Mouse (Mus musculus) liver, postnatal 0 days (tissue): ENCODE results near the gene Cinp. TPM values are rescaled to one million over a fixed set of nuclear protein-coding genes. Genes with fewer than 3 reads are reported as not detected.

Experiments
- ATAC-seq: fragments of 200-750 bp; cut with Nextera tagmentation; 2 replicates; pipeline ENCODE4 v1.8.0; 2017; ENCODE audit warnings: mild to moderate bottlenecking, moderate library complexity
- DNase-seq: peaks from one replicate; pipeline ENCODE4 v3.0.0-alpha.2; 2016
- H3K27ac ChIP-seq: fragments of 300-500 bp; sonication (generic); 2 replicates; pipeline ENCODE4 v1.5.1; 2014; ENCODE audit warnings: antibody characterized with exemption, moderate library complexity, mild to moderate bottlenecking, low read depth
- H3K27me3 ChIP-seq: fragments of 300-500 bp; sonication (generic); 2 replicates; pipeline ENCODE4 v1.6.1; 2014; ENCODE audit warnings: low read length, control low read depth, mixed read lengths; ENCODE audit not compliant: insufficient read depth
- H3K36me3 ChIP-seq: fragments of 300-500 bp; sonication (generic); replicated peaks from 2 replicates; pipeline ENCODE4 v1.6.1; 2014; ENCODE audit warnings: mild to moderate bottlenecking, control low read depth, low read length, moderate library complexity, mixed read lengths; ENCODE audit not compliant: insufficient read depth
- H3K4me1 ChIP-seq: fragments of 300-500 bp; sonication (generic); 2 replicates; pipeline ENCODE4 v1.6.1; 2014; ENCODE audit warnings: antibody characterized with exemption, mild to moderate bottlenecking, control low read depth; ENCODE audit not compliant: insufficient read depth
- H3K4me2 ChIP-seq: fragments of 300-500 bp; sonication (generic); 2 replicates; pipeline ENCODE4 v1.6.1; 2014; ENCODE audit warnings: low read depth, mild to moderate bottlenecking, low read length, moderate library complexity, mixed read lengths
- H3K4me3 ChIP-seq: fragments of 300-500 bp; sonication (generic); 2 replicates; pipeline ENCODE4 v1.5.1; 2014; ENCODE audit warnings: low read depth, low read length
- H3K9ac ChIP-seq: fragments of 300-500 bp; sonication (generic); replicated peaks from 2 replicates; pipeline ENCODE4 v1.6.1; 2014; ENCODE audit warnings: mild to moderate bottlenecking, moderate library complexity
- H3K9me3 ChIP-seq: fragments of 300-500 bp; sonication (generic); 2 replicates; pipeline ENCODE4 v1.6.1; 2016; ENCODE audit warnings: mild to moderate bottlenecking, control low read depth, low read length, mixed read lengths
- CTCF ChIP-seq: sonication (generic); IDR thresholded peaks from 2 replicates; pipeline ENCODE4 v1.5.1; 2016; ENCODE audit warnings: antibody characterized with exemption, low read depth
- EP300 ChIP-seq: IDR thresholded peaks from 2 replicates; pipeline ENCODE4 v1.6.1; 2016; ENCODE audit warnings: antibody characterized with exemption, low read depth, mild to moderate bottlenecking
- WGBS: fragments of 180-500 bp; shearing (Covaris S2); extraction: QIAGEN DNeasy Blood & Tissue Kit; methylation state at CpG from one replicate; pipeline ENCODE4 v1.1.7; 2014; ENCODE audit not compliant: insufficient replicate concordance; 5-methylcytosine and 5-hydroxymethylcytosine counted together
- polyA plus RNA-seq: library from polyadenylated mRNA; unstranded; fragments of >200 nt; fragmentation: Nextera tagmentation; extraction: Ambion mirVana; gene quantifications from 2 replicates; pipeline ENCODE4 v1.2.1, GENCODE M21; 2015

Cinp gene
- polyA plus RNA-seq, 1 experiment from 2014 or later, result 34.2 TPM

DNA sequence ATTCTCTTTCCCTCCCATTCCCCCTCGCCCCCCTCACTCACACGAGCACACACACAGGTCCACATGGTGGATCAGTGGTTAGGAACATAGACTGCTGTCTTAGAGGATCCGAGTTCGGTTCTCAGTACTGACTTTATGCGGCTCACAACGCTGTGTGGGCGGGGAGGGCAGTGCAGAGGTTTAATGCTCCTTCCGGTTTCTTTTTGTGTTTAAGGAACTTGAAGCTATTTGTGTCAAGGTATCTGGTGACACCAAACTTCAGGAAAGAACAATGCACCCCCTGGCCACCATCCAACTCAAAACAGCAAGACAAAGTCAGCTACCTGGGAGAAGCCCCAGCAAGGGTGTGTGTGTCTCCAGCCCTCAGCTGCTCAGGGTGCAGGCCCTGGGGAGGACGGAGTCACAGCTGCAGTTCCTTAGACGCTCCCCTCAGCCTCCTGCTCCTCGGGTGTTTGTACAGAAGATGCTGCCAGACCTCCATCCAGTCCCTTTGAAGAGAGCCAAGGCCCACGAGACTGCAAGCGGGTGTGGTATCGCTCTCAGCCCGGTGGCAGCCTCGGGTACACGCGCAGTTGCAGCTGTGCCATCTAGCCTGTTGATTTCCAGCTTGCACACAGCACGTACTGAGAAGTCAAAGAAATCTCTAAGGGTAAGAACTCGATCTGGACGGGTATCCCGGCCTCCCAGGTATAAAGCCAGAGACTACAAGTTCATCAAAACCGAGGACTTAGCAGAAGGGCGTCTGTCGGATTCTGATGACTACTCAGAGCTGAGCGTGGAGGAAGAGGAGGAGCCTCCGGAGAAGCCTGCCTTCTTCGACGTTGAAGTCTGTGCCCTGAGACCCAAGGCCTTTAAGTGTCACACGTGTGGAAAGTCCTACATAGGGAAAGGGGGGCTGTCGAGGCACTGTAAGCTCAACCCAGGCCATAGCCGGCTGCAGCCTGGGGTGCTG, 33.9 kb downstream of the Cinp start:
- Histone ChIP-seq H3K9me3 (no peaks in the 10 kb centered on the region), H3K27ac (no peak overlapping the region), H3K27me3 (no peaks in the 10 kb centered on the region), H3K9ac (no peak overlapping the region), H3K36me3 (0 out of 2 replicates have a peak, but pooled peaks cover 6% of the 10 kb centered on the region), H3K4me3 (no peak overlapping the region), H3K4me1 (peaks cover 22% of the 10 kb centered on the region), H3K4me2 (no peak overlapping the region)
- ATAC-seq, result no peak
- WGBS, result 72% methylated on average over 32 of the region's 32 CpGs
- no peak for DNase-seq
- TF ChIP-seq EP300 (no peak), CTCF (no peak)

GRCm38 (mm10) chr12:110851923-110852322, 37.0 kb downstream of the Cinp start:
- ATAC-seq (no peak), DNase-seq (no peak)
- Histone ChIP-seq H3K4me2 (peak overlapping the region; percentile 78), H3K9ac (no peak overlapping the region), H3K27ac (0 out of 2 replicates have a peak overlapping the region, but pooled peaks have one; percentile 26), H3K4me3 (no peak overlapping the region), H3K4me1 (peaks cover 16% of the 10 kb centered on the region), H3K27me3 (no peaks in the 10 kb centered on the region), H3K9me3 (no peaks in the 10 kb centered on the region), H3K36me3 (0 out of 2 replicates have a peak, but pooled peaks cover 6% of the 10 kb centered on the region)
- WGBS, result 15% methylated on average over 1 of the region's 1 CpGs
- TF ChIP-seq CTCF, result no peak
- TF ChIP-seq EP300, result no peak

- WGBS, result 19% methylated on average over 12 of the region's 12 CpGs
- DNase-seq, result no peak
- peak overlapping the region; percentile 87 for H3K27ac ChIP-seq
Measured at GRCm38 (mm10) chr12:110851414-110851813, 37.5 kb downstream of the Cinp start.

DNA sequence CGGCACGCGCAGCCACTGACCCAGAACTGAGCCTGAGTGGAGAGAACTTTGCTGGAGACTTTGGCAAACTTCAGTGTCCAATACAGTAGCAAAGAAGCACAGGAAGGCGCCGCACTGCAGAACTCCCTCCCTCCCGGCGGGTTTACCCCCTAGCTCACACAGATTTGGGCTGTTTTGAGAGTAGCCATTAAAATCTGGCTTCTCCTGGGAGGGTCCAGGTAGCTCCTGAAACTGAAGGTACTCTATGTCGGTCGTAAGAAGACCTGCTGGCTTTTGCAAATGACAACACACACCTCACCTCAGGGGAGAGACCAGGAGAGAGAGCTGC, 38.1 kb downstream of the Cinp start:
- Histone ChIP-seq H3K4me3 (peak overlapping the region; percentile 69), H3K9me3 (no peaks in the 10 kb centered on the region), H3K27ac (peak overlapping the region; percentile 87), H3K36me3 (0 out of 2 replicates have a peak, but pooled peaks cover 3% of the 10 kb centered on the region), H3K4me1 (peaks cover 20% of the 10 kb centered on the region), H3K27me3 (no peaks in the 10 kb centered on the region), H3K4me2 (peak overlapping the region; percentile 78), H3K9ac (peak overlapping the region; percentile 74)
- ATAC-seq (peak; percentile 9; the same call in 1 of the 2 replicates), DNase-seq (no peak)
- WGBS, result 6% methylated on average over 9 of the region's 9 CpGs
- TF ChIP-seq CTCF, result no peak
- TF ChIP-seq EP300, result no peak

More at GRCm38 (mm10) chr12:110851414-110851813, 37.5 kb downstream of the Cinp start:
- peak overlapping the region; percentile 78 for H3K4me2 ChIP-seq
- ATAC-seq, result peak; percentile 26; the same call in 1 of the 2 replicates
- H3K27me3 ChIP-seq, result no peaks in the 10 kb centered on the region
- H3K36me3 ChIP-seq, result 0 out of 2 replicates have a peak, but pooled peaks cover 6% of the 10 kb centered on the region
- no peaks in the 10 kb centered on the region for H3K9me3 ChIP-seq
- H3K9ac ChIP-seq, result peak overlapping the region; percentile 74
- H3K4me1 ChIP-seq, result peaks cover 14% of the 10 kb centered on the region
- TF ChIP-seq CTCF (no peak), EP300 (no peak)
- H3K4me3 ChIP-seq, result peak overlapping the region; percentile 69

- peak within 1 kb of the TSS; percentile 69 for H3K4me3 ChIP-seq
- H3K27ac ChIP-seq, result peak within 1 kb of the TSS; percentile 87
- H3K4me2 ChIP-seq, result peak within 1 kb of the TSS; percentile 78
- ATAC-seq (peak; percentile 82), DNase-seq (peak; percentile 86)
- H3K36me3 ChIP-seq, result no peaks in the 10 kb centered on the region
- H3K27me3 ChIP-seq, result no peaks in the 10 kb centered on the region
- H3K9ac ChIP-seq, result peak within 1 kb of the TSS; percentile 74
- peaks cover 25% of the 10 kb centered on the region for H3K4me1 ChIP-seq
- 4% methylated on average over 72 of the region's 89 CpGs for WGBS
- no peaks in the 10 kb centered on the region for H3K9me3 ChIP-seq
- TF ChIP-seq EP300 (no peak), CTCF (no peak)
Measured at GRCm38 (mm10) chr12:110850010-110850928, 38.7 kb downstream of the Cinp start, which contains the start of gene Zfp839. Gene Zfp839, plus strand, starts transcription at chr12:110850253.
